Mouse (Mus musculus) right cerebral cortex, postnatal 14 days (tissue): ENCODE measurements around the gene Pcif1.
"Not testable (repeated sequence)": the region's sequence is repeated elsewhere in the genome, so short reads cannot be mapped to it uniquely, and the experiment has no call there.

ENCODE experiments used
- DNase-seq: peaks from one replicate; pipeline ENCODE4 v3.0.0; 2022

Pcif1 gene

DNA sequence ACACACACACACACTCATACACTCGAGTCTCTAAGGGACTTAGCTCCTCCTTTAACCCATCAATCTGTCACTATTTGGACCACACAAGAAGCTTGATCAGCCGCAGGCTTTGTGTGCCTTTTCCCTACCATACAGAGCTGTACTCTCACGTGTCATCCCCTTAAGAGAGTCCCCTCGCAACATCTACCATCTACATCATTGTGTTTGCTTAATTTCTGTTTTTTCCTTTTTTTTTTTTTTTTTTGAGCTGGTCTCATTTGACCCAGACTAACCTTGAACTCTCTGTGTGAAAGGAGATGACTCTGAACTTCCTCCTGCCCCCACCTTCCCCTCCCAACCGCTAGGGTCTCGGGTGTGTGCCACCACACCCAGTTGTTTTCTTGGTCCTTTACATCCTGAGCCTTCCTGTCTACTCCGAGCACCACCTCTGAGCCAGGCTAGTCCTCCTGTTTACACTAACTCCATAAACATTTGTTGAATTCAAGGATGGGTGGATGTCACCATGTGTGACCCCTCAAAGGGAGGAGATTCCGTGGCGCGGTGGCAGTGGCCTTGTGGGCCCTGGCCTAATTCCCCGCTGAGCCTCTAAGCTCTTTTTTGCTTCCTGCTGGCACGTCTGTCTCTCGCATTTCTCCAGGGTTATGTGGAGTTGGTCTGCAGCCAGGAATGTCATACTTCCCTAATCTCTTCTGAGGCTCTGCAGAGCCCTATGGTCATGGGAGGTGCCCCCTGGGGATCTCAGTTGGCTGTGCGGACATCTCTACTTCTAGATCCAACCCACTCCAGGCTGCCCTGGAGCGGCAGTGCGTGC is 12.2 kb upstream of the Pcif1 start:
- no peak for DNase-seq

DNA sequence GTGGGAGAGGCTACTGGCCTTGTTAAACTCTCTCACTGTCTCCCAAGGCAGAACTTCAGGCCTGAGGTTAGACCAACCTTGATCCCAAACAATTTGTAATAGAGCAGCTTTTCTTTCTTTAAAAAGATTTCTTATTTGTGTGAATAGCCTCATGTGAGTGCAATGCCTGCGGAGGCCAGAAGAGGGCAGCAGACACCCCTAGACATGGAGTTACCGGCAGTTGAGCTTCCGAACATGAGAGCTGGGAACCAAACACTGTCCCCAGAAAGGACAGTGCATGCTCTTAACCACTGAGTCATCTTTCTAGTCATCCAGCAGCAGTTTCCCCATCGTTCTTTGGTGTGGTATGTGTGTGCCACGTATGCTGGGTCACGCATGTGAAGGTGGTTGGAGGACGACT is 11.5 kb upstream of the Pcif1 start:
- no peak for DNase-seq

DNA sequence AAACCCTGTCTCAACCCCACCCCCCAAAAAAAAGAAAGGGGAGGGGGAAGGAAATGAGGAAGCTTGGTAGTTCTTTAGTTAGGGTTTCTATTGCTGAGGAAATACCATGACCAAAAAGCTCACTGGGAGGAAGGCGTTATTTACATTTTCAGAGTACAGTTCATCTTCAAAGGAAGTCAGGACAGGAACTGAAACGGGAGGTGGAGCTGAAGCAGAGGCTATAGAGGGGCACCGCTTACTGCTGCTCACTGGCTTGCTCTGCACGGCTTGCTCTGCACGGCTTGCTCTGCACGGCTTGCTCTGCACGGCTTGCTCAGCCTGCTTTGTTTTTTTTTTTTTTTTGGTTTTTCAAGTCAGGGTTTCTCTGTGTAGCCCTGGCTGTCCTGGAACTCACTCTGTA is 10.6 kb upstream of the Pcif1 start:
- no peak for DNase-seq

DNA sequence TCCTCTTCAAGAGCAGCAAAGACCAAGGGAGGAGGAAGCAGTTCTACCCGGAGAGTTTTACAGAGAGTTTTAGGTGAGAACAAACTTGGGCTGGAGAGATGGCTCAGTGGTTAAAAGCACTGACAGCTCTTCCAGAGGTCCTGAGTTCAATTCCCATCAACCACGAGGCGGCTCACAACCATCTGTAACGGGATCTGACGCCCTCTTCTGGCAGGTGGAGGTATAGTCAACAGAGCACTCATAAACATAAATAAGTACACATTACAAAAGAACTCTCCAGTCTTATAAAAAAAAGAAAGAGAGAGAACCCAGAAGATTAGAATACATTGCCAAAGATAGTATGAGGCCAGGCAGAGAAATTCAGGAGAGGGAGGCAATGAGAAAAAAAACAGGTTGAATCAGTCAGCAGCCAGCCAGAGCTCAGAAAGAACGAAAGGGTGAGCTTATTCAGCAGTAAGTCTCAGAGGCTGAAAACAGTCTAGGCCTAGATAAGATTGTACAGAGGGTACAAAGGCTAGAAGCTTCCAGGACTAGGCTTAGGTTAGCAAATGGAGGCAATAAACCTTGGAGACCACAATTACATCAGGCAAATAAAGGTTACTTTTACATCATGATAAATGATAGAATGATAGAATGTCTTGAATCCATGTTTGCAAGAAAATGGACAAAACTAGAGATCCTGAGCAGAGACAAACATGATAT is 7.4 kb upstream of the Pcif1 start:
- DNase-seq, result no peak

DNA sequence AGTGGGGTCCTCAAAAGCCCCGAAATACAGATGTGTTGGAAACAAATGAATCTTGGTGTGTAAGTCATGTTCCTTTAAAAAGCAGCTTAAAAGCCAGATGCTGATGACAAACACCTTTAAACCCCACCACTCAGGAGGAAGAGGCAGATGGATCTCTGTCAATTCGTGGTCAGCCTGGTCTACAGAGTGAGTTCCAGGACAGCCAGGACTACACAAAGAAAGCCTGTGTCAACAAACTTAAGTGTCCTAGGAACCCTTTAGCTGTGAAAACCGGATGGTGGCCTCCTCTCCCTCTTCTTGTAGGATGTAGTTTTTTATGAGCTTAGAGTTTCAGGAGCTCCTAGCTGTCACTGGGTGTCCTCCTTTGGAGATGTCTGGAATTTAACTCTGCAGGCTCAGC is 5.5 kb upstream of the Pcif1 start:
- DNase-seq, result no peak

DNA sequence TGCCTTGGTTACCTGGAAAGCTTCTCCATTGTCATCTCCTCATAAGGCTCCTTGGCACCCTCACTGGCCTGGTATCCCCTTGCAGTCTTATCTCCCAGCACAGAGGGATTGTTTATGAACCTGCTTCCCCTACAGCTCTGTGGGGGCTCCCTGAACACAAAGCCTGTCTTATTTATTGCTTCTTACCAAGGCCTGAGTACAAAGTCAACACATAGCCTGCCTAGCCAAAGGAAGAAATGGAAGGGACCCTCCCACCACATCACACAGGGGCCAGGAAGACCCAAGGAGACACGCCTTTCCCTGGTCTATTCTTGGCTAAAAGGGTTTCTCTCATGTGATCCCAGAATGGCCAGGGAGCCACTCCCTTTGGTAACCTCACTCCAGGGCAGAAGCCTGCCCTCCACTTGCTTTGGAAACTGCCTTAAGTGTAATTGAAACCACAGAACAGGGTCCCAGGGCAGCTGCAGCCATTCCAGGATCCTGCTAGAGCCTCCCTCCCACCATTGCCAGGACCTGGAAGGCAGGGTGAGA is 4.8 kb upstream of the Pcif1 start:
- no peak for DNase-seq

DNA sequence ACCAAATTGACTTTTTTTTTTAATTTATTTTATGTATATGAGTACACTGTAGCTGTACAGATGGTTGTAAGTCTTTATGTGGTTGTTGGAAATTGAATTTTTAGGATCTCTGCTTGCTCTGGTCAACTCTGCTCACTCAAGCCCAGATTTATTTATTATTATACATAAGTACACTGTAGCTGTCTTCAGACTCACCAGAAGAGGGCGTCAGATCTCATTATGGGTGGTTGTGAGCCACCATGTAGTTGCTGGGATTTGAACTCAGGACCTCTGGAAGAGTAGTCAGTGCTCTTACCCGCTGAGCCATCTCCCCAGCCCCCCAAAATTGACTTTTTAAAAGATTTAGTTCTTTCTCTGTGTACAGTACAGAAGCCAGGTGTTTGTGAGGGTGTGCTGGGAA is 3.5 kb upstream of the Pcif1 start:
- DNase-seq, result not testable (repeated sequence)

DNA sequence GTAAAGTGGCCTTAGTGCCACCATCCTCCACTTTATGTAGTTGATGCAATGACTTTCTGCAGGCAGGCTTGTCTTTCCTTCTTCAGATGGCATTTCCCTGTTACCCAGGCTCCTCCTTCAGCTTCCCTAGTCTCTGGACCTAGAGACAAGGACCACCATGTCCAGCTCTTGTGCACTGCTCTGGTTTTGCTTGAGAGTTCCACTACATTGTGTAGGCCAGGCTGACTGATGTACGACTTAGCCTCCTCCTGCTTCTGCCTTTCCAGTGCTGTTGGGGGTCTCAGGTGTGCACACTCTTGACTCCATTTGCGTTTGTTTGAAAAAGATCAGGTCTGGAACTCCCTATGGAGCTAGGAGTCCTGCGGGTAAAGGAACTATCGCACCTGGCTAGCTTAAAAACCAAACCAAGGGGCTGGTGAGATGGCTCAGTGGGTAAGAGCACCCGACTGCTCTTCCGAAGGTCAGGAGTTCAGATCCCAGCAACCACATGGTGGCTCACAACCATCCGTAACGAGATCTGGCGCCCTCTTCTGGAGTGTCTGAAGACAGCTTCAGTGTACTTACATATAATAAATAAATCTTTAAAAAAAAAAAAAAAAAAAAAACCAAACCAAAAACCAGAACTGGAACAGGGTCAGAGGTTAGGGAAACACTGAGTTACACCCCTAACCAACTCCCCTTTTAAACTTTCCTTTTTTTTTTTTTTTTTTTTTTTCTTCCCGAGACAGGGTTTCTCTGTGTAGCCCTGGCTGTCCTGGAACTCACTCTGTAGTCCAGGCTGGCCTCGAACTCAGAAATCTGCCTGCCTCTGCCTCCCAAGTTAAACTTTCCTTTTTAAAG is 1.5 kb upstream of the Pcif1 start:
- not testable (repeated sequence) for DNase-seq

DNA sequence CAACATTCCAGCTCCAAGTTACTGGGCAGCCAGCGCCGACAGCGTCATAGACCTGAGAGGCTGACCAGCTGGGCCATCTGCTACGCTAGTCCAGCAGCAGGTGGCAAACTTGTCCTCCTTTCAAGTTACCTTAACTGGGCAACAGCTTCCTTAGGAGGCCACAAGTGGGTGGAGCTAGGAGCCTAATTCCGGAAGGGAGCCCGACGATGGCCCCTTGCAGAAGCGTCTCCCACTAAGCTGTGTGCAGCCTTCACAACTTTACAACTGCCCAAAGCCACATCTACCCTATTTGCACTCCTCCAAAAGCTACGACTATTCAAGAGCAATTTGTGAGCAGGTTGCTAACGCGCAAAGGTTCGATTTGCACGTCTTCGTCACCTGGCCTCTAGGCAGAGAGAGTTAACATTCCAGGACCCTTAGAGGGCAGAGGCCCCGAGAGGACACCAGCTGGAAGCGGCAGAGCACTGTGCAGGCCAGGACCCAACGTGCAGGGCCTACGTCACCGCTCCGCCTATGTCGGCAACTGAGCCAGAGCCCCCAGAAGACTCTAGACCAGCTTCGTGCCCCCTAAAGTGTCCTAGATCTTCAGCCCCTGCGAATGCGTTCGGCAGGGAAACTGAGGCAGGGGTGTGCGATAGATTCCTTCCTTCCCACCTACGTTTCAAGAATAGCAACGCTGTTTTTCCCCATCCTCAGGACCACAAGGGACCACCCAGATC is 436 bp upstream of the Pcif1 start:
- no peak for DNase-seq

DNA sequence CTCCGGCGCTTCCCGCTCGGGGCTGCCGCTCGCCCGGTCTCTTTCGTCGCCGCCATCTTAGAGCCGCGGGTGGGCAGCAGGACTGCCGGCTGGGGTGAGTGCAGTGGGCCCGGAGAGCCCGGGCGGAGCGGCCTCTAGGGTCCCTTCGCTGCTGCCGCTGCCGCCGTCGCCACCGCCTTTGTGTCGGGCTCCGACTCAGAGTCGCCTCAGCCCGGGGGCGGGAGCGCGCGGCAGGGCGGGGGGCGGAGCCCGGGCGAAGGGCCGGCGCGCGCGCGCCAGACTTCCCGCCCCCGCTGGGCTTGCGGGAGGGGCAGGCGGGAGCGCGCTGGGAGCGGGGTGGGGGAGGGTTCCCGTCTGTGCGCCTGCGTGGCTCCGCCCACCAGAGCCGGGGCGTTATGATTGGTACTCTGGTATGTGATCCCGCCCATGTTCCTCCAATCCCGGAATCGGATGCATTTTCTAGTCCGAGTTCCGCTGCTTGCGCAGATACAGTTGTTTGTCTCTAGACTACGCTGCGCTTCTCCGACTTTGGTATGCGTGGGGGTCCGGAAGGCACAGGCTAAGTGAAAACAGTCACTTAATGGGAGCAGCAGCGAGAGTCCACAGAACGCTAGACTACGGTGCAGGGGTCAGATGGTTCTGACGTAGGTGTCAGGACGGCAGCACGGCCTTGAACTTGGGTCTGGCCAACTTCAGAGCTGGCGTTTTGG is 619 bp downstream of the Pcif1 start:
- peak; percentile 94 for DNase-seq

DNA sequence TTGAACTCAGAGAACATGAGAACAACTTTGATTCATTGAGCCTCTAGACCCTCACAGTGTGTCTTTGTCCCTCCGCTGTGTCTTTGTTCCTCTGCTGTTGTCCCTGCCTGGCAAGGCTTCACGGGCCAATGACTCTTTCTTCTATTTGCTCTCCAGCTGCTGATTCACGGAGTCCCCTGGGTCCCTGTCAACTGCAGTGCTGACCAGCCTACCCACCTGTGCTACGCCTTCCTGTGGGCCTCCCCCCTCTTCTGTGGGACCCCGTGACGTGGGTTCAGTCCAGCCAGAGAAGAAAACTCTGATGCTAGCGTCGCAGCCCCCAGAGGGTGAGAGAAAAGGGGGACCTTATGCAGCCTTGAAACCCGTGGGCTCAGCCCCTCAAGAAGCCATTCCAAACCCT is 3.5 kb downstream of the Pcif1 start:
- DNase-seq, result no peak

DNA sequence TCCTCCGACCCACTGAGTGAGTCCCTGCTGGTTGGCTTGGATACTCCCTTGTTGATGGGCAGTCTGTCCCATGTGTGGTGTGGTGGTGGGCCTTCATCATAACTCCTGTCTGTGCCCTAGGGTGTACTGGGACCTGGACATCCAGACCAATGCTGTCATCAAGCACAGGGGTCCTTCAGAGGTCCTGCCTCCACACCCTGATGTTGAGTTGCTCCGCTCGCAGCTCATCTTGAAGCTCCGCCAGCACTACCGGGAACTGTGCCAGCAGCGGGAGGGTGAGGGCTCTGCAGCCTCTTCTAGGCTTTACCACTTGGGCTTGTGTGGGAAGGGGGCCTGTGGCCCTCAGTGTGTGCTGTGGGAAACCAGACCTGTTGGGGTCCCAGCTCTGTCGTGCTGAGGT is 6.7 kb downstream of the Pcif1 start:
- DNase-seq, result peak; percentile 89

DNA sequence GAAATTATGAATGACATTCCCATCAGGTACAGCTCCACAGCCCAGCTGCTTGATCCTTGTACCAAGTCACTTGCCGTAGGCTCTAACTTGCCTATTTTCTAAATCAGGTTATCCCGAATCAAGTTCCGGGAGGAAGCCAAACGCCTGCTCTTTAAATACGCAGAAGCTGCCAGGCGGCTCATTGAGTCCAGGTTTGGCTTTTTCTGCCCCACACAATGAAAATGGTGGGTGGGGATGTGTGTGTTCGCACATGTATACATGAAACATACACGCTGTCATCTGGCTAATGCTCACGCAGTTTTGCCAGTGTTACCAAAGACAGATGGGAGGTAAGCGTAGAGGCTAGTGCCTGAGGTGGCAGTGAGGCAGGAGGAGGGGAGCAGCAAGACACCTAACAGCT is 7.5 kb downstream of the Pcif1 start:
- no peak for DNase-seq

DNA sequence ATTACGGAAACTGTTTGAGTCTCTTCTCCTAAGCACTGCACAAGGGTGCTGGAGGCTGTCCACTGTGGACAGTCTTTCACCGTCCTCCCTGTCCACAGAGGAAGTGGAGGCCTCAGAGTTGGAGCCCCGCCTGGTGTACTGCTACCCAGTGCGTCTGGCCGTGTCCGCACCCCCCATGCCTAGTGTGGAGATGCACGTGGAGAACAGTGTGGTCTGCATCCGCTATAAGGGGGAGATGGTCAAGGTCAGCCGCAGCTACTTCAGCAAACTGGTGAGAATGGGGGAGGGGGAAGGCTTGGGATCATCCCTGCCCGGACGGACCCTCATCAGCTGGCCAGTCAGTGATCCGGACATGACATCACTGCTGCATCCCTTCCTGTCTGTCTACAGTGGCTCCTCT is 9.9 kb downstream of the Pcif1 start:
- no peak for DNase-seq

DNA sequence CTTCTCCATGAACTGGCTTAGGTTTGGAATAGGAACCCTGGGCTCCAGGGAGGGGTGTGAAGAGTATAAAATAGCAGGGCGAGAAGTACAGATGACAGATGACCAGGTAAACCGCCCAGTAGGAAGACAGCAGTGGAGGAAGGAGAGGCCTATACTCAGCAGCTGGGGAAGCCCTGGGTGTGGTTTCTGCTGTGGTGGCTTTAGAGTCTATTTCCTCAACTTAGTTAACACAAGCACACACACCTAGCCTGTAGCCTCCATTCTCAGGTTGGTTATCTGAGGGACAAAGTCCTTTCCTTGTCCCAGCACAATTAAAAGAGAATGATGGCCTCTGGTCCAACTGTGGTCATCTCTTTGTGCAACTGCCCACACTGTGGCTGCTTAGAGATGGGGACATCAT is 10.9 kb downstream of the Pcif1 start:
- DNase-seq, result no peak

DNA sequence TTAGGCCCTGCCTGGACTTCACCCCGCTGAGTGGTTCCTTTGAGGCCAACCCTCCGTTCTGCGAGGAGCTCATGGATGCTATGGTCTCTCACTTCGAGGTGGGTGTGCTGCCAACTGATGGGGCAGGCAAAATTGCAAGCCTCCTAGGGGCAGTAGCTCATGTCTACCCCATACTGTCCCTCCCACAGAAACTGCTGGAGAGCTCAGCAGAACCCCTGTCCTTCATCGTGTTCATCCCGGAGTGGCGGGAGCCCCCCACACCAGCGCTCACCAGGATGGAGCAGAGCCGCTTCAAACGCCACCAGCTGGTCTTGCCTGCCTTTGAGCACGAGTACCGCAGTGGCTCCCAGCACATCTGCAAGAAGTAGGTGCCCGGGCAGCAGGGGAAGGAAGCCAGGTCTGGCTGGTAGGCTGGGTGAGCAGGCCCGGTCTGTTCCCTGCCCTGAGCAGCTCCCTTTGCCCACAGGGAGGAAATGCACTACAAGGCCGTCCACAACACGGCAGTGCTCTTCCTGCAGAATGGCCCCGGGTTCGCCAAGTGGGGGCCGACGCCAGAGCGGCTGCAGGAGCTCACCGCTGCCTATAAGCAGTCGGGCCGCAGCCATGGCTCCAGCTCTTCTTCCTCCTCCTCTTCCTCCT is 11.4 kb downstream of the Pcif1 start:
- DNase-seq, result no peak

DNA sequence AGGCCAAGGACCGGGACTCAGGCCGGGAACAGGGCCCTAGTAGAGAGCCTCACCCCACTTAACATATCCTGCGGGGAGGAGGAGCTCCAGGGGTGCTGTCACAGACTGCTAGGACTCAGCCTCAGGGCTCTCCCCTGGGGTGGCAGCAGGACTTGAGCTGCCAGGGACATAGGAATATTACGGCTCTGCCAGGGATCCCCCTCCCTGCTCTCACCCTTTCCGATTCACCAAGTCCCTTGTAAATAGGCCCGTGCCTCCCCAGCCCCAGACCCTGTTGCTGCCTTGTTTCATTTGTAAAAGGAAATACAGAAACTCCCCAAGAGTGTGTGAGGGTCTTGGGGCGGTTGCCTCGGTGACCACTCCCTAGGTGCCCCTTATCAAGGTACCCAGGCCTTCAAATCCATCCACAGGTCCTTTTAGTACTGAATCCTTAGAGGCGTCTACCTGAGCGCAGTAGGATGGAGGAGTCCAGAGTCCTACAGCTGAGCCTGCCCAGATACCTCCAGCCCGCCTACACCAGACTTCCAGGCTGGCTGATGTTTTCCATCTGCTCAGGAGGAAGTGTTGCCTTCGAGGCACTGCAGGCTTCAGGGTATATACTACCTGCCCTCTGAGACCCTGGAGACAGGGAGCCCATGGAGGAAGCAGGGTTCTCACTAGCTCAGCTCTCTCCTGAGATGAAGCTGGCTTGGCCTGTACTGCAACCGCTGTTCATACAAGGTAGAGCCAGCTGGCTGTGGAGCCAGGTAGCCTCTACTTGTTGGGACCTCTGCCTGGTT is 12.1 kb downstream of the Pcif1 start:
- no peak for DNase-seq

DNA sequence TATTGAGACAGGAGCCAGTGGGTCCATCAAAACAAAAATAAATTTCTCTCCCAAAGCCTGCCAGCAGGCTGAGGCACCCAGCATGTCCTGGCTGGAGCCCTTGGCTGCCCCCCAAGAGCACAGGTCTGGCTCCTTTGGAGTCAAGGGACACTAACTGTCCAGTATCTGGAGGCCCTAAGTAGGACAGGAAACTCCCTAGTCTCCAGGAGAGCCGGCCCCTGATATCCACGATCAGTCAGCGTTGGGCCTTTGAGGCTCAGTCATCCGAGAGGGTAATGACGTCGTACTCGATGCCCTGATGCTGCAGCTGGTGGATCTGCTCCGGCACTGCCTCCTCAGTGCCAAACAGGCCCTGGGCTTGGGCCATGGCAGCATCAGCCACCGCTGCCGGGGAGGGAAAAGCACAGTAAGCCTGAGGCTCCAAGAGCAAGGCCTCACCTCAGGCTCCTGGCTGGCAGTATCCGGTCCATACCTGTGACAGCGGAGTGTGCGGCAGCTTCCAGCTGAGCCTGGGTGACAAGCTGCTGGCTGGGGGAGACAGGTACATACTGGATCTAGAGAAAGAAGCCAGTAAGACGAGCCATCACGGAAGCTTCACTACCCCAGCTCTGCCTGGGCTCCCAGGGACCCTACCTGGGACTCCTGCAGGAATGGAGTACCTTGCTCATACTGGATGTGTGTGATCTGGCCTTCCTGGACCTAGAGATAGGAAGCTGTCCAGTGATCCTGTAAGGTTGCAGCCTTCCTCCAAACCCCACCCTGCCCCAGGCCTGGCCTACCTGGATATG is 13.0 kb downstream of the Pcif1 start:
- no peak for DNase-seq

DNA sequence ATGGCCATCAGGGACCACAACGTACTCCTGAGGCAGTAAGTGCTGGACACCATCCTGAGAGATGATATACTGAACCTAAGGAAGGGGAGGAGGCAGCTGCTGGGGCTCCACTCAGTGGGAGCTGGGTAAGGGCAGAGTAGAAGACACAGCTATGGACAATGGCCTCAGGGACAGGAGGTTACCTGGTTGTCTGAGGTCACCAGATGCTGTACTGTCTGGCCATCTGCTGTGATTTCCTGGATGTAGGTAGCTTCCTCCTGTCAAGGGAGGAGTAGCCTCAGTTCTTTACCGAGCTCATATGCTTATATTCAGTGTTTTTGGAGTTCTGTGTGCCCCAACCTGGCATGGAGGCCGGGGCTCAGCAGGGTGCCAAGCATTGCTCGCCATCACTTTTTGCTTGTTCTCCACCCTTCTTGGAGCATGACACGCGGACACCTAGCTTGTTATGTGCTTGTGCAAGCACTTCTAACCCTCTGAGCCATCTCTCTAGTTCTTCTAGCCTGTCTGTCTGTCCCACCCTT is 13.7 kb downstream of the Pcif1 start:
- no peak for DNase-seq

DNA sequence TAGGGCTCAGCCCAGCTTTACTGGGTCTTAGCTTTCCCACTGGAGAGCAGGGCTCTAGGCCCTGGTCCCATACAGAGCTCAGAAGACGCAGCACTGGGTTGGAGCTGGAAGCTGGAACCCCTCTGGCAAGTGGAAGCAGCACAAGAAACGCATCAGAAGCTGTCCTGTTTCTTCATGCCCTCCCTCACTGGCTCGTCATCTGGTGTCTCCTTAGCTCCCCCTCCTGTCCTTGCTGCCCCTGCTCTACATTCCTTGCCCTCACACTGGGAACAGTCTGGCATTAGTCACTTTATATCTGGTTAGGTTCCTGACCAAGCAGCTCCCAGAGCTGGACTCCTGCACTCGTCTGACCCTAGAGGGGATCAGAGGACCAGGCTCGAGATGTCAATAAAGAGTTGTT is 14.9 kb downstream of the Pcif1 start:
- no peak for DNase-seq
